ENCODE assay signal across 23 mouse cellular contexts in genomic region chr6:98385487-98385886, GRCm38 (mm10). TPM values are rescaled to one million over a fixed set of nuclear protein-coding genes. Genes with fewer than 3 reads are reported as not detected.
A peak's percentile ranks its signal among the peaks of the same experiment; 100 is the strongest.
DNase-seq lines count a peak whose midpoint lies in the region; ATAC-seq and TF ChIP-seq lines count a peak whose summit lies in the region.
"Had no signal": no experiment of that assay in that cellular context is flagged by ENCODE, and none has a peak within 500 bp of the region (broad histone marks: within the 10 kb centered on the region; RNA-seq: fewer than 3 reads in every experiment).

No protein-coding gene starts in this region.

- intact Hi-C loops in left cerebral cortex, postnatal 36 days (cut with DNase I) = loop anchor here (1.0 to 5.0 kb wide), 2 partner anchors 252 to 623 kb away; no protein-coding TSS in a partner anchor
- intact Hi-C loops in gastrocnemius, postnatal 14 days (cut with DNase I; ENCODE audit: low total_unique reads) = loop anchor here (5.0 to 10.0 kb wide), 2 partner anchors 103 to 281 kb away; no protein-coding TSS in a partner anchor

- no peak overlapping the region for H3K4me3 ChIP-seq in liver, postnatal 0 days (ENCODE audit: low read depth, low read length)
- H3K4me3 ChIP-seq: heart, embryonic 15.5 days; limb, embryonic 13.5 days; liver, embryonic 15.5 days; midbrain, embryonic 10.5 days; neural tube, embryonic 15.5 days had no signal

- TF ChIP-seq CTCF in liver, postnatal 0 days (IDR thresholded peaks at IDR 0.05; ENCODE audit: low read depth) = no peak

- TF ChIP-seq EP300 in liver, postnatal 0 days (IDR thresholded peaks at IDR 0.05; ENCODE audit: low read depth) = no peak

- no peaks in the 10 kb centered on the region for H3K4me1 ChIP-seq in liver, postnatal 0 days (ENCODE audit: insufficient read depth)
- H3K4me1 ChIP-seq: heart, embryonic 15.5 days; liver, embryonic 15.5 days had no signal

- H3K27me3 ChIP-seq in liver, postnatal 0 days (ENCODE audit: insufficient read depth, low read length) = no peaks in the 10 kb centered on the region
- H3K27me3 ChIP-seq: heart, embryonic 15.5 days; limb, embryonic 13.5 days; liver, embryonic 15.5 days; neural tube, embryonic 15.5 days had no signal

- 79% methylated on average over 8 of the region's 8 CpGs for WGBS in liver, postnatal 0 days (ENCODE audit: insufficient replicate concordance)

- H3K36me3 ChIP-seq in liver, postnatal 0 days (replicated peaks; ENCODE audit: insufficient read depth, low read length) = no peaks in the 10 kb centered on the region
- H3K36me3 ChIP-seq: heart, embryonic 15.5 days; limb, embryonic 13.5 days; liver, embryonic 15.5 days; midbrain, embryonic 10.5 days; neural tube, embryonic 15.5 days had no signal

- DNase-seq in brain, adult 2 months (ENCODE audit: low read depth, low spot score) = peak; percentile 80
- DNase-seq in layer of hippocampus, adult 9-11 months = peak; percentile 33
- peak; percentile 52 to 61 for DNase-seq in left cerebral cortex, postnatal 36 days (ENCODE audit: low spot score in 2 of 2)
- DNase-seq in gastrocnemius, postnatal 14 days = no peak
- no peak for DNase-seq in liver, postnatal 0 days
- DNase-seq in lung, postnatal 4 days = no peak
- DNase-seq: adrenal gland, adult 8-10 months; cerebellum, adult 2 months; heart, adult 11 months; kidney, adult 18-20 months; kidney, postnatal 4 days; retina, postnatal 1 day; thymus, adult 2 months had no signal

- no peak overlapping the region for H3K9ac ChIP-seq in liver, postnatal 0 days (replicated peaks)
- H3K9ac ChIP-seq: heart, embryonic 15.5 days; limb, embryonic 13.5 days; liver, embryonic 15.5 days; neural tube, embryonic 15.5 days had no signal

- ATAC-seq in frontal cortex, adult (ENCODE audit: low TSS enrichment) = peak; percentile 85
- no peak for ATAC-seq in CD4-positive, CD25-positive, alpha-beta regulatory T cell, adult 4 months
- no peak for ATAC-seq in liver, postnatal 0 days

- no peak overlapping the region for H3K27ac ChIP-seq in liver, postnatal 0 days (ENCODE audit: low read depth)
- H3K27ac ChIP-seq: heart, embryonic 15.5 days; limb, embryonic 13.5 days; liver, embryonic 15.5 days; midbrain, embryonic 10.5 days; neural tube, embryonic 15.5 days had no signal

- no peak overlapping the region for H3K4me2 ChIP-seq in liver, postnatal 0 days (ENCODE audit: low read depth, low read length)
- H3K4me2 ChIP-seq: heart, embryonic 15.5 days; limb, embryonic 13.5 days; liver, embryonic 15.5 days; neural tube, embryonic 15.5 days had no signal

- H3K9me3 ChIP-seq in liver, postnatal 0 days (ENCODE audit: low read length) = no peaks in the 10 kb centered on the region
- H3K9me3 ChIP-seq: heart, embryonic 15.5 days; limb, embryonic 13.5 days; liver, embryonic 15.5 days; midbrain, embryonic 10.5 days; neural tube, embryonic 15.5 days had no signal

RNA-seq across cellular contexts. Expression of gene Gm765, which starts 42.9 kb away (rescaled TPM):
- 1 to 10 TPM; 2.3 to 3.1 TPM for total RNA-seq in left cerebral cortex, postnatal 36 days (2021)
- total RNA-seq in gastrocnemius, postnatal 14 days (2021) = under 1 TPM in 1 of 2 experiments, not detected in 1; 0.18 TPM
- polyA plus RNA-seq in CD4-positive, CD25-positive, alpha-beta regulatory T cell, adult 4 months (2017; shearing (Covaris generic)) = not detected
- polyA plus RNA-seq in liver, postnatal 0 days (2015; fragmentation: Nextera tagmentation; extraction: Ambion mirVana) = 0.32 and 0.41 TPM in 2 replicates
- total RNA-seq: ES-E14 had no signal
- polyA plus RNA-seq: C2C12; heart, embryonic 15.5 days; hindbrain, embryonic 11.5 days; liver, embryonic 15.5 days; midbrain, embryonic 10.5 days had no signal

Comparison
In these comparisons a context has a peak if more than half of its experiments do, and no peak if none do; other contexts are left out.
1. DNase-seq: peak in brain, adult 2 months (single experiment), layer of hippocampus, adult 9-11 months (single experiment) and left cerebral cortex, postnatal 36 days (2 of 2); none in gastrocnemius, postnatal 14 days (single experiment), liver, postnatal 0 days (single experiment) and lung, postnatal 4 days (0 of 2).